Mouse (Mus musculus): ENCODE data around the gene Ttc21a. TPM values are rescaled to one million over a fixed set of nuclear protein-coding genes. Genes with fewer than 3 reads are reported as not detected.

Ttc21a gene
- polyA plus RNA-seq, 1 experiment: 0.06 TPM

DNA sequence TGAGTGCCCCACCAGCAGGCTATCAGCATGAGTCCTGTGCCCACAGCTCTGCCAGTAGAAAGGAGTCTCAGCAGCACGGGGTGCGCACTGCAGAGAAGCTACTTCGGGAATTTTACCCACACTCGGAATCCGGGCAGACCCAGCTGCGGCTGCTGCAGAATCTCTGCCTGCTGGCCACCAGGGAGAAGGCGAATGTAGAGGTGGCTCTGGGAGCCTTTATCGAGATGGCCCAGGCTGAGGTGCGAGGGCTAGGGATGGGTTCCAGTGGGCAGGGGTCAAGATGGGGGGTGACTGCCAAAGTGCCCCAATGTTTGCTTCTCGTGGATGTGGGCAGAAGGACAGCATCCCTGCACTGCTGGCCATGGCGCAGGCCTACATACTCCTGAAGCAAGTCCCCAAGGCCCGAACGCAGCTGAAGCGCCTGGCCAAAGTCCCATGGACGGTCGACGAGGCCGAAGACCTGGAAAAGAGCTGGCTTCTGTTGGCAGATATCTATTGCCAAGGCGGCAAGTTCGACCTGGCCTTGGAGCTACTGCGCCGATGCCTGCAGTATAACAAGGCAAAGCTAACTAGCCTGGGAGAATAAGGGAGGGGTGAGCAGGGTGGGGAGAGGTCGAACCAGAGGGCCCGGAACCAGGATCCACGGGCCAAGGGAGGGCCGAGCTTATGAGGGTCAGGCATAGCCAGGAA lies 29.0 kb downstream of the Ttc21a start:
- 91% methylated on average over 26 of the region's 26 CpGs for WGBS
- Histone ChIP-seq H3K4me3 (ENCODE audit: insufficient read depth, low read depth, low read length) (no peak overlapping the region), H3K27me3 (replicated peaks; ENCODE audit: control insufficient read depth, insufficient read depth, low read length) (no peaks in the 10 kb centered on the region)

DNA sequence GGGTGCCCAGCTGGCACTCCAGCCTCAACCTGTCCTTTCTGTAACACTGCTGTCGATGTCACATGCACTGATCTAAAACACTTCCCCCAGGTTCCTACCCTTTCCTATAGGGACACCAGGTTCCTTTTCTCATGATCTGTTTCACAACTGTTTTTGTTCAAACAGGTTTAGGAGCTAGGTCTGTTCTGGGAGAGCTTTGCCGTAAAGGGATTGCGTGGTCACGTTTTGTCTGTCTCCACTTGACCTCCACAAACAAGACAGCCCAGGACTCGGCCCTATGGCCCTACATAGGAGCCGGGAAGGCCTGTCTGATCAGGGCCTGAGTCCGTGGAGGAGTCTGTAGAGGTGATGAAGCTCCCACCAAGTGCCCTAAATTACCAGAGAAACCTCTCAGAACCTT lies 32.4 kb downstream of the Ttc21a start:
- H3K27me3 ChIP-seq (replicated peaks; ENCODE audit: control insufficient read depth, insufficient read depth, low read length): no peaks in the 10 kb centered on the region
- peaks cover 16% of the 10 kb centered on the region for H3K4me1 ChIP-seq (ENCODE audit: control insufficient read depth, insufficient read depth, low read length)
- WGBS: 74% methylated on average over 7 of the region's 7 CpGs
- H3K36me3 ChIP-seq (ENCODE audit: control insufficient read depth, insufficient read depth, low read length): peaks cover 2% of the 10 kb centered on the region; the same call in 1 of the 2 replicates
- DNase-seq: no peak
- peak overlapping the region; percentile 5; the same call in 1 of the 2 replicates for H3K27ac ChIP-seq (ENCODE audit: insufficient read depth, low read depth, low read length)
- no peak overlapping the region for H3K4me3 ChIP-seq (ENCODE audit: insufficient read depth, low read depth, low read length)
- TF ChIP-seq CTCF (conservative IDR thresholded peaks at IDR 0.05; ENCODE audit: insufficient read depth, insufficient read length, low read depth, low read length): no peak
- TF ChIP-seq POLR2A (IDR thresholded peaks at IDR 0.05; ENCODE audit: low read depth, low read length): no peak

More for the DNA sequence above, 29.0 kb downstream of the Ttc21a start:
- peaks cover 16% of the 10 kb centered on the region for H3K4me1 ChIP-seq (ENCODE audit: control insufficient read depth, insufficient read depth, low read length)
- H3K27ac ChIP-seq (ENCODE audit: insufficient read depth, low read depth, low read length): no peak overlapping the region
- DNase-seq: peak; percentile 57
- H3K36me3 ChIP-seq (ENCODE audit: control insufficient read depth, insufficient read depth, low read length): no peaks in the 10 kb centered on the region
- TF ChIP-seq CTCF (conservative IDR thresholded peaks at IDR 0.05; ENCODE audit: insufficient read depth, insufficient read length, low read depth, low read length) (no peak), POLR2A (IDR thresholded peaks at IDR 0.05; ENCODE audit: low read depth, low read length) (no peak)

DNA sequence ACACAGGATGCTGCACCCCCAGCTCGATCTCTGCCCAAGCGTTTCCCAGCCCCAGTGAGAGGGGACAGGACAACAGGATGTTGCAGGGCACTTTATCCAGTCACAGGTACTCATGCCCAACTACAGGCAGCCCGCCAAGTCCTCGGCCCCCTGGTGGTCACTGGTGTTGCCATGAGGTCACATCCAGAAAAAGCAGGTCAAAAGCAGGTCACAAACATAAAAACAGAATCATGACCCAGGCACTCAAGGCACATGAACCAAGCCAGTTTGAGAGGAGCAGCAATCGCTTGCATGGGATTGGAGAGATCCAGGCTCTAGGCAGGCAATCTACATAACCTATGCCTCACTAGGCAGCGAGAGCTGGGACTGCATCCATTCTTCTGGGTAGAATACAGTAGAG lies 32.8 kb downstream of the Ttc21a start:
- Histone ChIP-seq H3K27ac (ENCODE audit: insufficient read depth, low read depth, low read length) (peak overlapping the region; percentile 5; the same call in 1 of the 2 replicates), H3K4me3 (ENCODE audit: insufficient read depth, low read depth, low read length) (no peak overlapping the region), H3K36me3 (ENCODE audit: control insufficient read depth, insufficient read depth, low read length) (peaks cover 2% of the 10 kb centered on the region; the same call in 1 of the 2 replicates), H3K4me1 (ENCODE audit: control insufficient read depth, insufficient read depth, low read length) (peaks cover 20% of the 10 kb centered on the region), H3K27me3 (replicated peaks; ENCODE audit: control insufficient read depth, insufficient read depth, low read length) (no peaks in the 10 kb centered on the region)
- TF ChIP-seq POLR2A (IDR thresholded peaks at IDR 0.05; ENCODE audit: low read depth, low read length) (no peak), CTCF (conservative IDR thresholded peaks at IDR 0.05; ENCODE audit: insufficient read depth, insufficient read length, low read depth, low read length) (peak; percentile 59)
- DNase-seq: peak; percentile 83
- 24% methylated on average over 6 of the region's 6 CpGs for WGBS

DNA sequence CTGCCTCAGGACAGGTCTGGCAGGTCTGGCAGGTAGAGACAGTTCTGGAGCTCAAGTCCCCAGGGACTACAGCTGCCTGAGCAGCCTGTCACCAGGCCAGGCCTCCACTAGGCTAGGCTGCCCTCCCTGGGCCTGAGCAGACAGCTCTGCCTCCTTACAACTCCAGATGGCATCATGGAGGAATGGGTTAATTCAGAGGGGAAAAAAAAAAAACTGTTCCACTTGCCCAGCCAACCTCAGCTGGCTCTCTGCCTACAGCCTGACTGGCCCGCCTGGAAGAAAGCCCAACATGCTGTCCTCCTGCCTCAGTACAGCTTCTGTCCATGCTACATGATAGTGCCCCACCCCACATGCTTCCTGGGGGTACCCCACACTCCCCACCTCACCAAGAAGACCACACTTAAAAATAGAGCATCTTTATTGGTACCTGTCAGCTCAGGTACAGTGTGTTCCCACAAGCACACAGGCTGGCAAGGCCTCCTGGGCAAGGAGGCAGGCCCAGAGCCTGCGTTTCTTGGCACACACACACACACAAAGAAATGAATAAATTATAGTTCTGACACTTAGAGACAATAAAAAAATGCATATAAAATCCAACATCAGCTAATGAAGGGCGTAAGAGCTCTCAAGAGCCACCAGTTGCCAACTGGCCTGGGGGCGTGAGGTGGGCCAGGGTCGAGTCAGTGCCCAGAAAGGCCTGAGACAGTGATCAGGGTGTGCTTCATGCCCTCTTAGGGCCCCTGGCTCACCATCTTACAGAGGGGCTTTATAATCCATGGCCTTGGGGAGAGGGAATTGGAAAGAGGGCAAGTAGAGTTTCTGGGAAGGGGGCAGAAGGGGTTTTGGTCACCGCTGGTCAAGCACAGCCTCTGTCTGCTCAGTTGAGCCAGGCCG lies 33.6 kb downstream of the Ttc21a start:
- H3K27me3 ChIP-seq (replicated peaks; ENCODE audit: control insufficient read depth, insufficient read depth, low read length): no peaks in the 10 kb centered on the region
- H3K27ac ChIP-seq (ENCODE audit: insufficient read depth, low read depth, low read length): peak overlapping the region; percentile 15; the same call in 1 of the 2 replicates
- H3K4me1 ChIP-seq (ENCODE audit: control insufficient read depth, insufficient read depth, low read length): peaks cover 21% of the 10 kb centered on the region
- H3K4me3 ChIP-seq (ENCODE audit: insufficient read depth, low read depth, low read length): no peak overlapping the region
- H3K36me3 ChIP-seq (ENCODE audit: control insufficient read depth, insufficient read depth, low read length): peaks cover 2% of the 10 kb centered on the region; the same call in 1 of the 2 replicates
- DNase-seq: peak; percentile 78
- WGBS: 51% methylated on average over 7 of the region's 7 CpGs
- TF ChIP-seq POLR2A (IDR thresholded peaks at IDR 0.05; ENCODE audit: low read depth, low read length): no peak
- no peak for TF ChIP-seq CTCF (conservative IDR thresholded peaks at IDR 0.05; ENCODE audit: insufficient read depth, insufficient read length, low read depth, low read length)

DNA sequence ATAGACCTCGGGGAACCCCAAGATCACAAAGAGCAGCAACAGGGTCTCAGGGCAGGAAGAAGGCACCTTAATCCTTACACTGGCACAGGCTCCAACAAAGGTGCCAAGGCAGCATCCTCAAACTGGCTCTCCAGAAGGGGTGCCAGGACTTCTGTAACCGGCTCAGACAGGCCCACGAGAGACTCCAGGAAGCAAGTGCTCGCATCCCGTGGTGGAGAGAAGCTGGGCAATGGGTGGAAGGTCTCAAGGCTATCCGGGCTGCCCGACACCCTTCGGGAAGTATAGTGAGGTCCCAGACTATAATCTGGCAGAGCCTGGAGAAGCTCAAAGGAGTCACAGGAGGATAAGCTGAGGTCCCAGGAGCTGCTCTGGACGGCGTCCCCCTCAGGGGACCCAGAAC lies 34.8 kb downstream of the Ttc21a start:
- WGBS: 87% methylated on average over 10 of the region's 10 CpGs
- no peaks in the 10 kb centered on the region for H3K27me3 ChIP-seq (replicated peaks; ENCODE audit: control insufficient read depth, insufficient read depth, low read length)
- peaks cover 27% of the 10 kb centered on the region for H3K4me1 ChIP-seq (ENCODE audit: control insufficient read depth, insufficient read depth, low read length)
- H3K4me3 ChIP-seq (ENCODE audit: insufficient read depth, low read depth, low read length): no peak overlapping the region
- no peak for DNase-seq
- H3K27ac ChIP-seq (ENCODE audit: insufficient read depth, low read depth, low read length): no peak overlapping the region
- peaks cover 2% of the 10 kb centered on the region; the same call in 1 of the 2 replicates for H3K36me3 ChIP-seq (ENCODE audit: control insufficient read depth, insufficient read depth, low read length)
- TF ChIP-seq CTCF (conservative IDR thresholded peaks at IDR 0.05; ENCODE audit: insufficient read depth, insufficient read length, low read depth, low read length) (no peak), POLR2A (IDR thresholded peaks at IDR 0.05; ENCODE audit: low read depth, low read length) (no peak)

DNA sequence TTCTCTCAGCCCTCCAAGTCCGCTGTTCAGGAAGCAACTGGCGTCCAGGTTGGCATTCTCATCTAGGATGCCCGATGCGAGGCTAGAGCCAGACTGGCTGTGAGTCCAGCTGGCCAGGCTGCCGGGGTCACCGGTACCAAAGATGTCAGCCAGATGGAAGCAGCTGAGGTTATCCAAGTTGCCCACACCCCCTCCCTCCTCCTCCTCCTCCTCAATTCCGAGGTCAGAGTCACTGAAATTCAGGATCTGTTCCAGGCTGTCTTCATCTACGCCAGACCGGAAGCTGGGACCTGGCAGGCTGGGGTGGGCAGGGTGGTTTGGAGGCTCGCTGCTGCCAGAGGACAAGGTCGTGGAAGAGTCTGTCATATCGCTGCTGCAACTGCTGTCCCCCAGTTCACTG lies 35.2 kb downstream of the Ttc21a start:
- peak; percentile 46 for DNase-seq
- H3K36me3 ChIP-seq (ENCODE audit: control insufficient read depth, insufficient read depth, low read length): peaks cover 2% of the 10 kb centered on the region; the same call in 1 of the 2 replicates
- H3K4me3 ChIP-seq (ENCODE audit: insufficient read depth, low read depth, low read length): no peak overlapping the region
- WGBS: 73% methylated on average over 12 of the region's 12 CpGs
- H3K4me1 ChIP-seq (ENCODE audit: control insufficient read depth, insufficient read depth, low read length): peaks cover 31% of the 10 kb centered on the region
- no peak overlapping the region for H3K27ac ChIP-seq (ENCODE audit: insufficient read depth, low read depth, low read length)
- H3K27me3 ChIP-seq (replicated peaks; ENCODE audit: control insufficient read depth, insufficient read depth, low read length): no peaks in the 10 kb centered on the region
- no peak for TF ChIP-seq CTCF (conservative IDR thresholded peaks at IDR 0.05; ENCODE audit: insufficient read depth, insufficient read length, low read depth, low read length)

DNA sequence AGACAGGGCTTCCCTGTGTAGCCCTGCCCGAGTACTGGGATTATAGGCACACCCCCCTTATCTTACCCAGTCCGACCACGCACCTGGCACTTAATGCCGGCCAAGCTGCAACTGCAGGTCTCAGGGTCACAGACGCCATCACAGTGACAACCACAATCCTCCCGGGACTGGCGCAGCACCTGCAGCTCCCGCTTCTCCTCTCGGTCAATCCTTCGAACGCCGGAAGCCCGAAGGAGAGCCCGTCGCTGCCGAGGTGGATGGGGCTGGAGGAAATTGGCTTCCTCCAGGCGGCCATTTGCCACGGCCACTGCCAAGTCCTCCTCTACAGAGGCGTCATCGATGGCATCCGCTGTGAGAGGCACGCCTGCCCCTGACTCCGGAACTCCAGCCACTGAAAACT lies 35.9 kb downstream of the Ttc21a start:
- no peak for DNase-seq
- H3K4me1 ChIP-seq (ENCODE audit: control insufficient read depth, insufficient read depth, low read length): peaks cover 38% of the 10 kb centered on the region

More for the DNA sequence above, 35.9 kb downstream of the Ttc21a start:
- Histone ChIP-seq H3K27ac (ENCODE audit: insufficient read depth, low read depth, low read length) (no peak overlapping the region), H3K4me3 (ENCODE audit: insufficient read depth, low read depth, low read length) (no peak overlapping the region), H3K36me3 (ENCODE audit: control insufficient read depth, insufficient read depth, low read length) (peaks cover 2% of the 10 kb centered on the region; the same call in 1 of the 2 replicates), H3K27me3 (replicated peaks; ENCODE audit: control insufficient read depth, insufficient read depth, low read length) (no peaks in the 10 kb centered on the region)
- 92% methylated on average over 23 of the region's 23 CpGs for WGBS
- no peak for TF ChIP-seq POLR2A (IDR thresholded peaks at IDR 0.05; ENCODE audit: low read depth, low read length)
- no peak for TF ChIP-seq CTCF (conservative IDR thresholded peaks at IDR 0.05; ENCODE audit: insufficient read depth, insufficient read length, low read depth, low read length)

Measured in kidney, adult 2 months (tissue).